Mouse (Mus musculus) MEL (cell line): ENCODE results near the gene Sdr39u1. TPM values are rescaled to one million over a fixed set of nuclear protein-coding genes. Genes with fewer than 3 reads are reported as not detected.

Experiments used
- DNase-seq: peaks from one replicate; pipeline ENCODE4 v3.0.0; 2011; ENCODE audit warnings: low read depth, low spot score
- H3K27ac ChIP-seq: 2 replicates; pipeline ENCODE4 v1.5.1; 2012; ENCODE audit warnings: low read depth, mild to moderate bottlenecking, control low read depth, low read length, moderate library complexity; ENCODE audit not compliant: control insufficient read depth
- H3K27me3 ChIP-seq, 2 experiments: fragments of 150-350 bp in 1 of 2; sonication (generic) in 1 of 2; 2 replicates each; pipeline ENCODE4 v1.6.1; 2012; ENCODE audit warnings: low read length in 2 of 2, mild to moderate bottlenecking in 2 of 2, improper control_type of control experiment in 1 of 2, moderate library complexity in 1 of 2; ENCODE audit not compliant: insufficient read depth in 2 of 2, control insufficient read depth in 1 of 2
- H3K36me3 ChIP-seq, 2 experiments: 2 replicates each; pipeline ENCODE4 v1.6.1; 2012 to 2014; ENCODE audit warnings: low read length in 2 of 2, improper control_type of control experiment in 1 of 2, inconsistent platforms in 1 of 2, mild to moderate bottlenecking in 1 of 2; ENCODE audit not compliant: insufficient read depth in 2 of 2, control insufficient read depth in 1 of 2
- H3K4me1 ChIP-seq, 2 experiments: fragments of 150-350 bp in 1 of 2; sonication (generic) in 1 of 2; 2 replicates each; pipeline ENCODE4 v1.6.1; 2012; ENCODE audit warnings: low read length in 2 of 2, improper control_type of control experiment in 1 of 2, mild to moderate bottlenecking in 1 of 2; ENCODE audit not compliant: insufficient read depth in 2 of 2, control insufficient read depth in 1 of 2
- H3K4me3 ChIP-seq, 2 experiments: fragments of 150-350 bp in 1 of 2; sonication (generic) in 1 of 2; 2 replicates each; pipeline ENCODE4 v1.5.1; 2012; ENCODE audit warnings: low read depth in 2 of 2, low read length in 2 of 2, mild to moderate bottlenecking in 2 of 2, moderate library complexity in 2 of 2, control low read depth in 1 of 2, improper control_type of control experiment in 1 of 2; ENCODE audit not compliant: control insufficient read depth in 1 of 2, insufficient read depth in 1 of 2
- H3K79me2 ChIP-seq: 2 replicates; pipeline ENCODE4 v1.6.1; 2012; ENCODE audit warnings: mild to moderate bottlenecking, low read length, moderate library complexity; ENCODE audit not compliant: control insufficient read depth, poor library complexity, insufficient read depth
- H3K9ac ChIP-seq: 2 replicates; pipeline ENCODE4 v1.6.1; 2012; ENCODE audit warnings: low read depth, mild to moderate bottlenecking, control low read depth, low read length, moderate library complexity; ENCODE audit not compliant: control insufficient read depth, poor library complexity, severe bottlenecking
- H3K9me3 ChIP-seq: fragments of 150-350 bp; sonication (generic); replicated peaks from 2 replicates; pipeline ENCODE4 v1.6.1; 2012; ENCODE audit warnings: mild to moderate bottlenecking, low read length, improper control_type of control experiment, moderate library complexity; ENCODE audit not compliant: insufficient read depth
- BHLHE40 ChIP-seq: IDR thresholded peaks from 2 replicates; pipeline ENCODE4 v1.6.1; 2012; ENCODE audit warnings: low read depth, mild to moderate bottlenecking, inconsistent platforms, low read length, improper control_type of control experiment, borderline replicate concordance
- CHD1 ChIP-seq: IDR thresholded peaks from 2 replicates; pipeline ENCODE4 v1.6.1; 2012; ENCODE audit warnings: low read depth, mild to moderate bottlenecking, inconsistent platforms, low read length, improper control_type of control experiment
- CHD2 ChIP-seq: IDR thresholded peaks from 2 replicates; pipeline ENCODE4 v1.6.1; 2011; ENCODE audit warnings: low read length, improper control_type of control experiment
- CTCF ChIP-seq, 3 experiments: IDR thresholded peaks in 2 of 3; conservative IDR thresholded peaks in 1 of 3; 2 replicates each; pipeline ENCODE4 v1.5.1; 2011 to 2012; ENCODE audit warnings: low read length in 3 of 3, low read depth in 2 of 3, mild to moderate bottlenecking in 2 of 3, improper control_type of control experiment in 1 of 3, inconsistent platforms in 1 of 3, mixed read lengths in 1 of 3, moderate library complexity in 1 of 3; ENCODE audit not compliant: control insufficient read depth in 1 of 3, insufficient read depth in 1 of 3, poor library complexity in 1 of 3, severe bottlenecking in 1 of 3
- ELF1 ChIP-seq: IDR thresholded peaks from 2 replicates; pipeline ENCODE4 v1.6.1; 2014; ENCODE audit warnings: low read depth, mild to moderate bottlenecking, inconsistent platforms, low read length, improper control_type of control experiment, moderate library complexity
- ETS1 ChIP-seq: IDR thresholded peaks from 2 replicates; pipeline ENCODE4 v1.6.1; 2012; ENCODE audit warnings: low read depth, mild to moderate bottlenecking, inconsistent platforms, low read length, improper control_type of control experiment, moderate library complexity
- GABPA ChIP-seq: IDR thresholded peaks from 2 replicates; pipeline ENCODE4 v1.6.1; 2012; ENCODE audit warnings: low read depth, mild to moderate bottlenecking, inconsistent platforms, low read length, improper control_type of control experiment, moderate library complexity
- HCFC1 ChIP-seq: IDR thresholded peaks from 2 replicates; pipeline ENCODE4 v1.6.1; 2012; ENCODE audit warnings: low read depth, mild to moderate bottlenecking, inconsistent platforms, low read length, improper control_type of control experiment, moderate library complexity
- KAT2A ChIP-seq: conservative IDR thresholded peaks from 2 replicates; pipeline ENCODE4 v1.6.1; 2012; ENCODE audit warnings: low read depth, low read length, improper control_type of control experiment, inconsistent platforms
- MAFK ChIP-seq: IDR thresholded peaks from 2 replicates; pipeline ENCODE4 v1.6.1; 2011; ENCODE audit warnings: low read depth, mild to moderate bottlenecking, low read length, improper control_type of control experiment, borderline replicate concordance
- MAX ChIP-seq: IDR thresholded peaks from 2 replicates; pipeline ENCODE4 v1.6.1; 2011; ENCODE audit warnings: low read length, improper control_type of control experiment
- MAZ ChIP-seq: IDR thresholded peaks from 2 replicates; pipeline ENCODE4 v1.6.1; 2012; ENCODE audit warnings: low read depth, mild to moderate bottlenecking, inconsistent platforms, low read length, improper control_type of control experiment
- MEF2A ChIP-seq: IDR thresholded peaks from 2 replicates; pipeline ENCODE4 v1.6.1; 2014; ENCODE audit warnings: low read depth, mild to moderate bottlenecking, inconsistent platforms, low read length, improper control_type of control experiment; ENCODE audit not compliant: poor library complexity, insufficient replicate concordance, severe bottlenecking; ENCODE audit errors: extremely low read depth
- NELFE ChIP-seq: IDR thresholded peaks from 2 replicates; pipeline ENCODE4 v1.6.1; 2011; ENCODE audit warnings: low read depth, low read length, improper control_type of control experiment
- NRF1 ChIP-seq: IDR thresholded peaks from 2 replicates; pipeline ENCODE4 v1.6.1; 2014; ENCODE audit warnings: low read depth, mild to moderate bottlenecking, inconsistent platforms, low read length, improper control_type of control experiment, moderate library complexity; ENCODE audit not compliant: poor library complexity, insufficient read depth, severe bottlenecking
- POLR2AphosphoS2 ChIP-seq: IDR thresholded peaks from 2 replicates; pipeline ENCODE4 v1.6.1; 2011; ENCODE audit warnings: low read length, improper control_type of control experiment
- POLR2AphosphoS5 ChIP-seq: IDR thresholded peaks from 2 replicates; pipeline ENCODE4 v1.6.1; 2012; ENCODE audit warnings: low read depth, borderline replicate concordance, mild to moderate bottlenecking, inconsistent platforms, low read length, moderate library complexity, mixed read lengths
- RAD21 ChIP-seq: IDR thresholded peaks from 2 replicates; pipeline ENCODE4 v1.6.1; 2011; ENCODE audit warnings: mild to moderate bottlenecking, low read depth, low read length, improper control_type of control experiment
- RCOR1 ChIP-seq: IDR thresholded peaks from 2 replicates; pipeline ENCODE4 v1.6.1; 2012; ENCODE audit warnings: low read depth, mild to moderate bottlenecking, inconsistent platforms, low read length, improper control_type of control experiment
- SMC3 ChIP-seq: IDR thresholded peaks from 2 replicates; pipeline ENCODE4 v1.6.1; 2011; ENCODE audit warnings: low read depth, low read length, improper control_type of control experiment
- TAL1 ChIP-seq: IDR thresholded peaks from 2 replicates; pipeline ENCODE4 v1.6.1; 2012; ENCODE audit warnings: mild to moderate bottlenecking, inconsistent platforms, low read length, moderate library complexity, mixed read lengths
- TBP ChIP-seq: IDR thresholded peaks from 2 replicates; pipeline ENCODE4 v1.8.0; 2011; ENCODE audit warnings: low read depth, low read length, improper control_type of control experiment
- TCF12 ChIP-seq: IDR thresholded peaks from 2 replicates; pipeline ENCODE4 v1.6.1; 2014; ENCODE audit warnings: low read depth, mild to moderate bottlenecking, inconsistent platforms, low read length, improper control_type of control experiment, moderate library complexity
- USF2 ChIP-seq, 2 experiments: IDR thresholded peaks; 2 replicates each; pipeline ENCODE4 v1.6.1; 2011 to 2012; ENCODE audit warnings: improper control_type of control experiment in 2 of 2, low read length in 2 of 2, borderline replicate concordance in 1 of 2, inconsistent platforms in 1 of 2, low read depth in 1 of 2, mild to moderate bottlenecking in 1 of 2; ENCODE audit not compliant: insufficient read depth in 1 of 2
- ZKSCAN1 ChIP-seq: IDR thresholded peaks from 2 replicates; pipeline ENCODE4 v1.6.1; 2012; ENCODE audit warnings: low read depth, mild to moderate bottlenecking, inconsistent platforms, low read length, improper control_type of control experiment, moderate library complexity
- ZNF384 ChIP-seq: IDR thresholded peaks from 2 replicates; pipeline ENCODE4 v1.6.1; 2012; ENCODE audit warnings: low read depth, mild to moderate bottlenecking, inconsistent platforms, low read length, improper control_type of control experiment
- polyA plus RNA-seq, 2 experiments: library from polyadenylated mRNA; stranded (reverse) in 1 of 2; unstranded in 1 of 2; fragments of >175 nt in 1 of 2; fragments of >200 nt in 1 of 2; gene quantifications; 2 replicates each; pipeline versions ENCODE4 v1.2.1 to v1.2.4; 2012; ENCODE audit warnings: low replicate concordance in 2 of 2, low read depth in 1 of 2; ENCODE audit not compliant: insufficient read length in 2 of 2, insufficient read depth in 1 of 2, missing spikeins in 1 of 2
- total RNA-seq: library from RNA; depleted of rRNA; stranded (reverse); fragments of 300-350 nt; gene quantifications from 2 replicates; pipeline ENCODE4 v1.2.3, GENCODE M21; 2012

Gene Sdr39u1
- total and polyA plus RNA-seq, 3 experiments, result 1.1 to 2.3 TPM; not detected in 1

DNA sequence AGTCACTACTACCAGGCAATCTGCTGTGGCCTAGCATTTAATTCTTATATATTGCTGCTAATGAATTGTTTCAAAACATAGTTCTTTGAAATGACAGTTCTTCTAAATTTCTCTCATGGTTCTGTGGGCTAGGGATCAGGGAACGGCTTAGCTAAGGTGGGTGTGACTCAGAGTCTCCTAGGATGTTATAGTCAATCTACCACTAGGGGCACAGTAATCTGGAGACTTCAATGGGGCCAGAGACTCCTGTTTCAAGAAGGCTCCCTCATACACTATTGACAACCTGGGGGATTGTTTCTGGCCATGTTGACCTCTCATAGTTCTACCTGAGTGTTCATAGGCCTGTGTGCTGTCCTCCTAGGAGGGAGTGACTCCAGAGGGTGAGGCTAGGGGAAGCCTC, 5.4 kb upstream of the Sdr39u1 start:
- peak; percentile 39 for DNase-seq
- no peak overlapping the region for H3K4me3 ChIP-seq
- H3K4me1 ChIP-seq, result peaks cover 0 to 5% of the 10 kb centered on the region in 2 experiments; a peak in 2 of 4 replicates
- H3K27ac ChIP-seq, result no peak overlapping the region
- H3K27me3 ChIP-seq, result peaks cover 10 to 28% of the 10 kb centered on the region in 2 experiments
- no peaks in the 10 kb centered on the region for H3K9me3 ChIP-seq
- H3K9ac ChIP-seq, result no peak overlapping the region
- H3K36me3 ChIP-seq, result no peaks in the 10 kb centered on the region
- TF ChIP-seq POLR2AphosphoS5 (no peak), SMC3 (0 out of 2 replicates have a peak, but pooled peaks have one; percentile 10), RAD21 (peak; percentile 1), CTCF (IDR thresholded peaks at IDR 0.05 in 2 of 3, conservative IDR thresholded peaks at IDR 0.05 in 1 of 3; ENCODE audit: control insufficient read depth in 1 of 3, insufficient read depth in 1 of 3, low read depth in 2 of 3, low read length in 3 of 3, poor library complexity in 1 of 3, severe bottlenecking in 1 of 3) (peak; percentile 14 to 54 (median 34); a peak in 4 of 6 replicates)
- H3K79me2 ChIP-seq, result no peaks in the 10 kb centered on the region

GRCm38 (mm10) chr14:55900414-55900755, 292 bp upstream of the Sdr39u1 start:
- Histone ChIP-seq H3K4me3 (no peak overlapping the region), H3K4me1 (peaks cover 0 to 5% of the 10 kb centered on the region in 2 experiments; a peak in 2 of 4 replicates), H3K79me2 (no peaks in the 10 kb centered on the region), H3K27me3 (peaks cover 0 to 2% of the 10 kb centered on the region in 2 experiments; a peak in 1 of 4 replicates), H3K27ac (no peak overlapping the region), H3K36me3 (no peaks in the 10 kb centered on the region), H3K9ac (no peak overlapping the region), H3K9me3 (no peaks in the 10 kb centered on the region)
- TF ChIP-seq ELF1, result no peak
- TF ChIP-seq CHD1, result no peak
- no peak for TF ChIP-seq TCF12
- TF ChIP-seq POLR2AphosphoS5, result no peak
- no peak for TF ChIP-seq ETS1
- TF ChIP-seq MAFK, result no peak
- no peak for TF ChIP-seq BHLHE40
- DNase-seq, result no peak

DNA sequence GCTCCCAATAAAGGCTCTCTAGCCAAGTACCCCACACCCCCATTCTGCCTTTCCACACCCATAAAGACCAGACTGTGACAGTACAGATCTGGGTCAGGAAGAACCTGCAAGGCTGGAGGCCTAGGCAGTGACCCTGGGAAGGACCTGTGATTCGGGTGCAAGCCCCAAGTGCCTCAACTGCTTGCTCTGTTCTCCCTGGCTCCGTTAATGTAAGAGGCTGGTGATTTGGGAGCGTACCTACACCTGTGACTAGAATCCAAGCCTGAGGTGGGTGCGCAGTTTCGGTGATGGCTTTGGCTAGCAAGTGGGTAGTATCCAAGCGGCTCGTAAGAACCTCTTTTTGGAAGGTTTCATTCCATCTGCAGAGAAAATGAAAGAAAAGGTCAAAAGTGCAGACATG, 1.1 kb downstream of the Sdr39u1 start:
- H3K9ac ChIP-seq, result no peak overlapping the region
- TF ChIP-seq MAZ, result no peak
- TF ChIP-seq ZKSCAN1, result no peak
- TF ChIP-seq USF2 (IDR thresholded peaks at IDR 0.05; ENCODE audit: borderline replicate concordance in 1 of 2, insufficient read depth in 1 of 2, low read depth in 1 of 2, low read length in 2 of 2), result no peak
- no peak for TF ChIP-seq NELFE
- no peak for TF ChIP-seq RAD21
- no peak for TF ChIP-seq GABPA
- TF ChIP-seq CHD2, result no peak
- no peak for TF ChIP-seq RCOR1
- no peak for TF ChIP-seq POLR2AphosphoS2
- TF ChIP-seq TAL1, result no peak
- TF ChIP-seq KAT2A, result no peak
- no peak for TF ChIP-seq MEF2A
- no peak for TF ChIP-seq TBP
- no peak for TF ChIP-seq NRF1
- TF ChIP-seq MAX, result no peak
- TF ChIP-seq ZNF384, result no peak
- no peak for TF ChIP-seq HCFC1
- TF ChIP-seq, all 39 proteins: peak for 0
- peaks cover 0 to 2% of the 10 kb centered on the region in 2 experiments; a peak in 1 of 4 replicates for H3K27me3 ChIP-seq
- H3K79me2 ChIP-seq, result no peaks in the 10 kb centered on the region
- no peaks in the 10 kb centered on the region; a peak in 1 of 4 replicates for H3K36me3 ChIP-seq
- H3K4me3 ChIP-seq, result no peak overlapping the region
- no peak overlapping the region for H3K27ac ChIP-seq
- no peak for DNase-seq
- H3K4me1 ChIP-seq, result peaks cover 0 to 5% of the 10 kb centered on the region in 2 experiments; a peak in 2 of 4 replicates
- H3K9me3 ChIP-seq, result no peaks in the 10 kb centered on the region
